Mouse (Mus musculus): Measurements from ENCODE around the gene Foxo1.

The Foxo1 gene

GRCm38 (mm10) chr3:52299376-52299775 is 31.2 kb downstream of the Foxo1 start:
- in situ Hi-C loops (cut with MboI, MseI), result no loop called here

GRCm38 (mm10) chr3:52300517-52300916 is 32.4 kb downstream of the Foxo1 start:
- in situ Hi-C loops (cut with MboI, MseI), result no loop called here

GRCm38 (mm10) chr3:52303301-52303700 is 35.2 kb downstream of the Foxo1 start:
- in situ Hi-C loops (cut with MboI, MseI), result no loop called here

- in situ Hi-C loops (cut with MboI, MseI), result no loop called here
Observed at GRCm38 (mm10) chr3:52308586-52309321, 40.6 kb downstream of the Foxo1 start.

- in situ Hi-C loops (cut with MboI, MseI), result no loop called here
Observed at GRCm38 (mm10) chr3:52320516-52321270, 52.6 kb downstream of the Foxo1 start.

GRCm38 (mm10) chr3:52322401-52323385 is 54.6 kb downstream of the Foxo1 start:
- in situ Hi-C loops (cut with MboI, MseI), result no loop called here

GRCm38 (mm10) chr3:52325006-52325405 is 56.9 kb downstream of the Foxo1 start:
- in situ Hi-C loops (cut with MboI, MseI), result no loop called here

GRCm38 (mm10) chr3:52326687-52327086 is 58.6 kb downstream of the Foxo1 start:
- in situ Hi-C loops (cut with MboI, MseI), result no loop called here

- in situ Hi-C loops (cut with MboI, MseI), result no loop called here
Observed at GRCm38 (mm10) chr3:52327146-52327545, 59.0 kb downstream of the Foxo1 start.

- in situ Hi-C loops (cut with MboI, MseI), result no loop called here
Observed at GRCm38 (mm10) chr3:52331709-52332108, 63.6 kb downstream of the Foxo1 start.

- in situ Hi-C loops (cut with MboI, MseI), result no loop called here
Observed at GRCm38 (mm10) chr3:52338761-52339160, 70.6 kb downstream of the Foxo1 start.

GRCm38 (mm10) chr3:52340336-52341034 is 72.3 kb downstream of the Foxo1 start:
- in situ Hi-C loops (cut with MboI, MseI), result no loop called here

GRCm38 (mm10) chr3:52342226-52342625 is 74.1 kb downstream of the Foxo1 start:
- in situ Hi-C loops (cut with MboI, MseI), result no loop called here

- in situ Hi-C loops (cut with MboI, MseI), result no loop called here
Observed at GRCm38 (mm10) chr3:52342801-52343200, 74.7 kb downstream of the Foxo1 start.

GRCm38 (mm10) chr3:52343270-52344070 is 75.3 kb downstream of the Foxo1 start:
- in situ Hi-C loops (cut with MboI, MseI), result no loop called here

- in situ Hi-C loops (cut with MboI, MseI), result no loop called here
Observed at GRCm38 (mm10) chr3:52345881-52346280, 77.7 kb downstream of the Foxo1 start.

GRCm38 (mm10) chr3:52346986-52347710 is 79.0 kb downstream of the Foxo1 start:
- in situ Hi-C loops (cut with MboI, MseI), result no loop called here

- in situ Hi-C loops (cut with MboI, MseI), result no loop called here
Observed at GRCm38 (mm10) chr3:52347980-52348622, 80.0 kb downstream of the Foxo1 start.

- in situ Hi-C loops (cut with MboI, MseI), result no loop called here
Observed at GRCm38 (mm10) chr3:52350636-52351035, 82.5 kb downstream of the Foxo1 start.
